Mouse (Mus musculus): ENCODE measurements around the gene Sipa1l3.
A peak's percentile ranks its signal among the peaks of the same experiment; 100 is the strongest.

Gene Sipa1l3

GRCm38 (mm10) chr7:29335276-29335675 lies 183.2 kb downstream of the Sipa1l3 start:
- no peak for DNase-seq (ENCODE audit: low spot score)

GRCm38 (mm10) chr7:29334156-29334555 lies 184.3 kb downstream of the Sipa1l3 start:
- DNase-seq (ENCODE audit: low spot score): no peak

- no peak for DNase-seq (ENCODE audit: low spot score)
Observed at GRCm38 (mm10) chr7:29328984-29329383, 189.5 kb downstream of the Sipa1l3 start.

- DNase-seq (ENCODE audit: low spot score): no peak
Observed at GRCm38 (mm10) chr7:29327087-29327486, 191.4 kb downstream of the Sipa1l3 start.

GRCm38 (mm10) chr7:29319337-29320307 lies 198.8 kb downstream of the Sipa1l3 start:
- no peak for DNase-seq (ENCODE audit: low spot score)

- no peak for DNase-seq (ENCODE audit: low spot score)
Observed at GRCm38 (mm10) chr7:29318115-29318911, 200.1 kb downstream of the Sipa1l3 start.

- peak; percentile 29 for DNase-seq (ENCODE audit: low spot score)
Observed at GRCm38 (mm10) chr7:29317558-29317957, 200.9 kb downstream of the Sipa1l3 start.

GRCm38 (mm10) chr7:29316976-29317375 lies 201.5 kb downstream of the Sipa1l3 start:
- DNase-seq (ENCODE audit: low spot score): peak; percentile 48

- DNase-seq (ENCODE audit: low spot score): no peak
Observed at GRCm38 (mm10) chr7:29316137-29316734, 202.2 kb downstream of the Sipa1l3 start.

- DNase-seq (ENCODE audit: low spot score): no peak
Observed at GRCm38 (mm10) chr7:29314844-29315628, 203.4 kb downstream of the Sipa1l3 start.

- no peak for DNase-seq (ENCODE audit: low spot score)
Observed at GRCm38 (mm10) chr7:29313572-29314261, 204.7 kb downstream of the Sipa1l3 start.

- DNase-seq (ENCODE audit: low spot score): no peak
Observed at GRCm38 (mm10) chr7:29313051-29313450, 205.4 kb downstream of the Sipa1l3 start.

- DNase-seq (ENCODE audit: low spot score): no peak
Observed at GRCm38 (mm10) chr7:29309749-29310148, 208.7 kb downstream of the Sipa1l3 start.

GRCm38 (mm10) chr7:29309221-29309721 lies 209.2 kb downstream of the Sipa1l3 start:
- peak; percentile 51 for DNase-seq (ENCODE audit: low spot score)

GRCm38 (mm10) chr7:29307350-29308104 lies 210.9 kb downstream of the Sipa1l3 start:
- peak; percentile 94 for DNase-seq (ENCODE audit: low spot score)

GRCm38 (mm10) chr7:29306619-29307018 lies 211.8 kb downstream of the Sipa1l3 start:
- DNase-seq (ENCODE audit: low spot score): peak; percentile 76

GRCm38 (mm10) chr7:29306108-29306507 lies 212.3 kb downstream of the Sipa1l3 start:
- DNase-seq (ENCODE audit: low spot score): no peak

GRCm38 (mm10) chr7:29305263-29305988 lies 213.0 kb downstream of the Sipa1l3 start:
- peak; percentile 82 for DNase-seq (ENCODE audit: low spot score)

Measured in MN1 (cell line).